Mouse (Mus musculus) bone marrow, adult 2 months (tissue): ENCODE measurements around the gene Gck. TPM values are rescaled to one million over a fixed set of nuclear protein-coding genes. Genes with fewer than 3 reads are reported as not detected.

Experiments used
- H3K27ac ChIP-seq: fragments of 200-500 bp; 2 replicates; pipeline ENCODE4 v1.5.1; 2012; ENCODE audit warnings: low read depth, mild to moderate bottlenecking, control low read depth, inconsistent platforms, low read length; ENCODE audit not compliant: control insufficient read depth, poor library complexity, insufficient read depth
- H3K4me1 ChIP-seq: fragments of 200-500 bp; 2 replicates; pipeline ENCODE4 v1.6.1; 2011; ENCODE audit warnings: low read length; ENCODE audit not compliant: control insufficient read depth, insufficient read depth
- H3K4me3 ChIP-seq: fragments of 200-500 bp; replicated peaks from 2 replicates; pipeline ENCODE3; 2011; ENCODE audit warnings: mild to moderate bottlenecking, low read depth, low read length, control low read depth; ENCODE audit not compliant: control insufficient read depth
- CTCF ChIP-seq: fragments of 200-500 bp; IDR thresholded peaks from 2 replicates; pipeline ENCODE4 v1.5.1; 2011; ENCODE audit warnings: low read length, control low read depth; ENCODE audit not compliant: control insufficient read depth, insufficient read depth
- POLR2A ChIP-seq: fragments of 200-500 bp; IDR thresholded peaks from 2 replicates; pipeline ENCODE4 v1.6.1; 2011; ENCODE audit warnings: low read depth, mild to moderate bottlenecking, control low read depth, low read length, borderline replicate concordance; ENCODE audit not compliant: control insufficient read depth
- WGBS: fragments of 180-500 bp; shearing (Covaris S2); methylation state at CpG from one replicate; pipeline ENCODE4 v1.1.7; 2018; 5-methylcytosine and 5-hydroxymethylcytosine counted together
- polyA plus RNA-seq: library from polyadenylated mRNA; stranded (reverse); fragments of >200 nt; gene quantifications from 2 replicates; pipeline ENCODE4 v1.2.4, GENCODE M21; 2011; ENCODE audit warnings: low replicate concordance; ENCODE audit not compliant: missing spikeins, insufficient read depth, insufficient read length

The Gck gene
- polyA plus RNA-seq, 1 experiment: 2.8 TPM

GRCm38 (mm10) chr11:5902390-5902789 is 47.5 kb downstream of the Gck start:
- TF ChIP-seq POLR2A (no peak), CTCF (no peak)
- Histone ChIP-seq H3K27ac (no peak overlapping the region), H3K4me1 (no peaks in the 10 kb centered on the region), H3K4me3 (no peak overlapping the region)
- WGBS: 48% methylated on average over 6 of the region's 6 CpGs

DNA sequence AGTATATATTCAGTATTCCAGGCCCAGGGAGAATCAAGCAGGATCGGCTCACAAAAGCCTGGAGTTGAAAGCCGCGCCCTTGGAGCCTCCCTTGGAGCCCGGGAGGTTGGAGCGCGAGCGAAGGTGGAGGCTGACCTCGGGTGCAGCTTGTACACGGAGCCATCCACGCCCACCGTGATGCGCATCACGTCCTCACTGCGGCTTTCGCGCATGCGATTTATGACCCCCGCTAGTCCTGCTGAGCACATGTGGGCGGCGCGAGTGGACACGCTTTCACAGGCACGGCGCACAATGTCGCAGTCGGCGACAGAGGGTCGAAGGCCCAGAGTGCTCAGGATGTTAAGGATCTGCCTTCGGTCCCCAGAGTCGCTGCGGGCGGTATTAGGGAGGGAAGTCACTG is 47.9 kb downstream of the Gck start:
- Histone ChIP-seq H3K27ac (no peak overlapping the region), H3K4me1 (no peaks in the 10 kb centered on the region), H3K4me3 (no peak overlapping the region)
- TF ChIP-seq POLR2A: no peak
- no peak for TF ChIP-seq CTCF
- 31% methylated on average over 32 of the region's 32 CpGs for WGBS

DNA sequence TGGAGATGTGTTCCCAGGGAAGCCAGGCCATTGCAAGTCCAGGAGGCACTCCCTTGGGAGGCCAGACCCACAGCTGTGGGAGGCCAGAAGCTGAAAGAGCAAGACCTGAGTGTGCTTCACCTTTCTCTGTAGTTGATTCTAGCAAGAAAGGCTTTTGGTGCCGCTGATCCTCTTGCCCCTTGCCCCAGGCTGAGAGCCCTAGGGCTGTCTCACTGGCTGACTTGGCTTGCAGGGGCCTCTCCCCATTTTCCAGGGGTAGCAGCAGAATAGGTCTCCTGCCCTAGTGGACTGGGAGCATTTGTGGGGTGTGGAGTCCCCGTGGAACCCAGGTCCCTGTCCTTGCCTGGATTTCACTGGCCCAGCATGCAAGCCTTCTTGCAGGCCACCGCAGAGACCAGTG is 48.6 kb downstream of the Gck start:
- no peak overlapping the region for H3K27ac ChIP-seq
- no peak overlapping the region for H3K4me3 ChIP-seq
- no peaks in the 10 kb centered on the region for H3K4me1 ChIP-seq
- TF ChIP-seq POLR2A (no peak), CTCF (no peak)
- 67% methylated on average over 3 of the region's 3 CpGs for WGBS

DNA sequence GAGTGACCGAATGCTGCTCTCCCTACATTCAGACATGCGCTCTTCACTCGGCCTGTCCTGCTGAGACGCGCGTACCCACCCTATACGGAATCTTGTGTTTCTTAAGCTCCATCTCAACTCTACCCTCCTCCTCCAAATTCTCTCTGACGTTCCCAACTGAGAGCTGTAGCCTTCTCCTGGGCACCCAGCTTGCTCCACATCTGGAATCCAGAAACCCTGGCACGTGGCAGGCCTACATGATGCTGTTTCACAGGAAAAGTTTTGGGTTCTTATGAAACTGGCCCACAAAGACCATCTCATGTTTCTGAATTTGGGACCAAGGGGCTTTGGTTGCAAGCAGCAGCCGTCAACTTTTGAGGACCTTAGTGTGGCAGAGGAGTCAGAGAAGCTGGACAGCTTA is 50.6 kb downstream of the Gck start:
- WGBS: 90% methylated on average over 10 of the region's 10 CpGs
- Histone ChIP-seq H3K4me1 (no peaks in the 10 kb centered on the region), H3K4me3 (no peak overlapping the region), H3K27ac (no peak overlapping the region)
- TF ChIP-seq CTCF (no peak), POLR2A (no peak)

DNA sequence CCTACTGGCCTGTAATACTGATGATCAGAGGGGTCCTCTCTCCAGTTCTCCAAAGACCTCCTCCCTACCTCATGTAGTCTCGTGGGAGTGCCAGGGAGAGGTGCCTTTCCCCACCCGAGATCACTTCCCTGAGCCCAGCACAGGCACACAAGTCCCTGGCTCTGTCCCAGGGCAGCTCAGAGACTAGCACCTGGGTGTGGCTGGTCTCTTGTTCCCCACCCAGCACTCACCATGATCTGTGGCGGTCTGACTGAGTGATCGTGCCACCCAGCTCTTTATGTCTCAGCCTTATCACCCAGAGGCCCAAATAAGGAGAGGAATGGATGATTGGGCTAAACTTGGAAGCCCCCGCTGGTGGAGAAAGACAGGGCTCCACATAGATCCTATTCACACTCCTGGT is 51.4 kb downstream of the Gck start, which contains the start of gene Myl7:
TSS of gene Myl7 (minus strand) at position 252 of the 400 bp plus-strand sequence.
- Histone ChIP-seq H3K4me3 (no peak within 1 kb of the TSS), H3K27ac (no peak within 1 kb of the TSS), H3K4me1 (no peaks in the 10 kb centered on the region)
- TF ChIP-seq POLR2A: no peak
- no peak for TF ChIP-seq CTCF
- WGBS: 45% methylated on average over 5 of the region's 5 CpGs

GRCm38 (mm10) chr11:5897839-5898238 is 52.0 kb downstream of the Gck start:
- 24% methylated on average over 10 of the region's 10 CpGs for WGBS
- Histone ChIP-seq H3K4me1 (no peaks in the 10 kb centered on the region), H3K4me3 (no peak overlapping the region), H3K27ac (no peak overlapping the region)
- TF ChIP-seq CTCF (no peak), POLR2A (no peak)

DNA sequence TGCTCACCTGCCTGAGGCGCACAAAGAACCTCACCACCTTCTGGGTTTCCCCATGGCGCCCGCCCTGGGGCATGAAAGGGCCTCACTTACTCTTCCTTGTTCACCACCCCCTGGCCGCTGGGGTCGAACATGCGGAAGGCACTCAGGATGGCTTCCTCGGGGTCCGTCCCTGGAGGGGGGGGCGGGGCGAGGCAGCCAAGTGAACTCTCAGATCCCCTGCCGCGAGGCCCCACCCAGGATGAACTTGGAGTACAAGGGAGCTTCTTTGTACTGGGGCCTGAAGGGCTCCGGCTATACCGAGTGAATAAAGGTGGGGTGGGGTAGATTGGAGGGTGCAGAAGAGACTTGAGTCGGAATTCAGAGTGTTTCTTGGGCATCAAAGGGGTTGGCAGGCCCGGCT is 52.7 kb downstream of the Gck start:
- no peak for TF ChIP-seq CTCF
- TF ChIP-seq POLR2A: no peak
- Histone ChIP-seq H3K27ac (no peak overlapping the region), H3K4me1 (no peaks in the 10 kb centered on the region), H3K4me3 (no peak overlapping the region)
- WGBS: 13% methylated on average over 16 of the region's 16 CpGs

DNA sequence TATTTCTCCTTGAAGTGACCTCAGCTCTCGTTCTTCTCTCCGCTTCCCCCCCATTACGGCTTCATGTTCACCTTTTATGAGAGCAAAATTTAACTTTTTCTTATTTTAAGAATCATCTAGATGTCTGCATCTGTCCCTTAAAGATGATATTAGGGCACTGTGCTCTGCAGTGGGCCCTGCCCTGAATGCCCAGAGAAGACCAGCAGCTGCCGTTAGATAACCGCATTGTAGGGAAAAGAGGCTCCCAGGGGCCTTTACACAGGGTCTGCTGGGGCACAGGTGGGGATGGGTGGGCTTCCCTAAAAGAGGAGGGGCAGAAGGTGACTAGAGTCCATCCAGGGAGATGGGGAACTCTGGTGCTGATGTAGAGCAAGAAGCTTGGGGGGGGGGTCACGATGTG is 56.1 kb downstream of the Gck start:
- H3K27ac ChIP-seq: no peak overlapping the region

DNA sequence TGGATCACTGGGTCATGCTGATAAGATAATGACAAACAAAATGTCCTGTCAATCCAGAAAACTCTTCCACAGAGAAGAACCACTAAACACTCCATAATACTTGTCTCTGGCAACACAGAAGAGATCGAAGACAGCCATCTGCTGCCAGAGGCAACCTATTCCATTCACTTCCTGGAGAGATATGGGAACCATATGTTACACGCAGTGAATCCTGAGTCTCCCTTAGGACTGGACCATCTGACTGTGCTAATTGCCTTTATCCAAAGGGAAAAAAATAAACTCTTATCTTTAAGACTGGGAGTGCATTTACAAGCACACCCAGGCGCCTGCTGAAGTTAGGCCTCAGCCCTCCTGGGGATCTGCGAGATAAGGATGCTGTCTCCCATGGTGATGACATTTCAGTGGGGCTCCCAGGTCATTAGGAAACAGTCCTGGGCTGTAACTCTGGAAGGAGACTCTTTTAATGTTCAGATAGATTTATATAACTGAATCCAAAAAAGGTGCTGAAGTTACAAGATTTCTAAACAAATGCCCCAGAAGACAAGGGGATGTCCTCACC is 57.0 kb downstream of the Gck start:
- whole genome bisulfite sequencing: 71% methylated on average over 4 of the region's 4 CpGs
- Histone ChIP-seq H3K27ac (no peak overlapping the region), H3K4me1 (no peaks in the 10 kb centered on the region), H3K4me3 (no peak overlapping the region)
- TF ChIP-seq POLR2A (no peak), CTCF (no peak)

More for the DNA sequence above, 56.1 kb downstream of the Gck start:
- no peak for TF ChIP-seq POLR2A
- no peak for TF ChIP-seq CTCF
- Histone ChIP-seq H3K4me1 (no peaks in the 10 kb centered on the region), H3K4me3 (no peak overlapping the region)
- 84% methylated on average over 6 of the region's 6 CpGs for WGBS
